Mouse (Mus musculus): Measurements from ENCODE around the gene Acad8. TPM values are rescaled to one million over a fixed set of nuclear protein-coding genes. Genes with fewer than 3 reads are reported as not detected.
A peak's percentile ranks its signal among the peaks of the same experiment; 100 is the strongest.

The Acad8 gene
- total and polyA plus RNA-seq, 2 experiments from 2014 or later = 24.7 to 27.1 TPM

- Histone ChIP-seq H3K9ac (no peak overlapping the region), H3K4me2 (ENCODE audit: low read depth) (no peak overlapping the region), H3K4me1 (ENCODE audit: insufficient read depth) (peaks cover 28% of the 10 kb centered on the region), H3K36me3 (ENCODE audit: insufficient read depth) (peaks cover 4% of the 10 kb centered on the region; the same call in 1 of the 2 replicates), H3K4me3 (ENCODE audit: low read depth, low read length) (no peak overlapping the region), H3K27me3 (ENCODE audit: insufficient read depth, low read length) (no peaks in the 10 kb centered on the region), H3K27ac (ENCODE audit: low read depth, low read length) (no peak overlapping the region), H3K9me3 (ENCODE audit: low read length) (no peaks in the 10 kb centered on the region)
- no peak for TF ChIP-seq CTCF (IDR thresholded peaks at IDR 0.05; ENCODE audit: low read depth)
- DNase-seq (no peak), ATAC-seq (no peak)
- WGBS = 83% methylated on average over 4 of the region's 4 CpGs
Observed at GRCm38 (mm10) chr9:27023681-27024080, 24.3 kb upstream of the Acad8 start.

GRCm38 (mm10) chr9:27018961-27019360 is 19.6 kb upstream of the Acad8 start:
- no peak overlapping the region for H3K27ac ChIP-seq (ENCODE audit: low read depth, low read length)
- H3K36me3 ChIP-seq (ENCODE audit: insufficient read depth) = peaks cover 34% of the 10 kb centered on the region
- H3K4me1 ChIP-seq (ENCODE audit: insufficient read depth) = no peaks in the 10 kb centered on the region
- DNase-seq (no peak), ATAC-seq (no peak)
- no peak overlapping the region for H3K4me3 ChIP-seq (ENCODE audit: low read depth, low read length)
- no peaks in the 10 kb centered on the region for H3K9me3 ChIP-seq (ENCODE audit: low read length)
- WGBS = 96% methylated on average over 10 of the region's 10 CpGs
- H3K9ac ChIP-seq = no peak overlapping the region
- TF ChIP-seq CTCF (IDR thresholded peaks at IDR 0.05; ENCODE audit: low read depth) = no peak
- no peak overlapping the region for H3K4me2 ChIP-seq (ENCODE audit: low read depth)
- H3K27me3 ChIP-seq (ENCODE audit: insufficient read depth, low read length) = no peaks in the 10 kb centered on the region

GRCm38 (mm10) chr9:27011572-27011971 is 12.2 kb upstream of the Acad8 start:
- no peak overlapping the region for H3K4me2 ChIP-seq (ENCODE audit: low read depth)
- ATAC-seq (no peak), DNase-seq (no peak)
- no peak overlapping the region for H3K4me3 ChIP-seq (ENCODE audit: low read depth, low read length)
- 92% methylated on average over 4 of the region's 4 CpGs for WGBS
- no peaks in the 10 kb centered on the region for H3K4me1 ChIP-seq (ENCODE audit: insufficient read depth)
- H3K27me3 ChIP-seq (ENCODE audit: insufficient read depth, low read length) = no peaks in the 10 kb centered on the region
- H3K36me3 ChIP-seq (ENCODE audit: insufficient read depth) = peaks cover 72% of the 10 kb centered on the region
- no peaks in the 10 kb centered on the region for H3K9me3 ChIP-seq (ENCODE audit: low read length)
- H3K27ac ChIP-seq (ENCODE audit: low read depth, low read length) = no peak overlapping the region
- H3K9ac ChIP-seq = no peak overlapping the region
- TF ChIP-seq CTCF (IDR thresholded peaks at IDR 0.05; ENCODE audit: low read depth) = no peak

- no peaks in the 10 kb centered on the region for H3K9me3 ChIP-seq (ENCODE audit: low read length)
- H3K9ac ChIP-seq = no peak overlapping the region
- no peak for TF ChIP-seq CTCF (IDR thresholded peaks at IDR 0.05; ENCODE audit: low read depth)
- H3K27me3 ChIP-seq (ENCODE audit: insufficient read depth, low read length) = no peaks in the 10 kb centered on the region
- H3K36me3 ChIP-seq (ENCODE audit: insufficient read depth) = peaks cover 74% of the 10 kb centered on the region
- H3K4me1 ChIP-seq (ENCODE audit: insufficient read depth) = 0 out of 2 replicates have a peak, but pooled peaks cover 3% of the 10 kb centered on the region
- H3K4me3 ChIP-seq (ENCODE audit: low read depth, low read length) = no peak overlapping the region
- no peak overlapping the region for H3K27ac ChIP-seq (ENCODE audit: low read depth, low read length)
- WGBS = 87% methylated on average over 5 of the region's 5 CpGs
- DNase-seq = no peak
- no peak overlapping the region for H3K4me2 ChIP-seq (ENCODE audit: low read depth)
- no peak for ATAC-seq
Observed at GRCm38 (mm10) chr9:27009231-27009630, 9.9 kb upstream of the Acad8 start.

GRCm38 (mm10) chr9:27006866-27007265 is 7.5 kb upstream of the Acad8 start:
- 0 out of 2 replicates have a peak, but pooled peaks cover 3% of the 10 kb centered on the region for H3K4me1 ChIP-seq (ENCODE audit: insufficient read depth)
- TF ChIP-seq CTCF (IDR thresholded peaks at IDR 0.05; ENCODE audit: low read depth) = no peak
- DNase-seq = no peak
- ATAC-seq = no peak
- H3K27me3 ChIP-seq (ENCODE audit: insufficient read depth, low read length) = no peaks in the 10 kb centered on the region
- no peak overlapping the region for H3K9ac ChIP-seq
- no peak overlapping the region for H3K4me2 ChIP-seq (ENCODE audit: low read depth)
- no peak overlapping the region for H3K4me3 ChIP-seq (ENCODE audit: low read depth, low read length)
- 91% methylated on average over 5 of the region's 5 CpGs for WGBS
- peaks cover 69% of the 10 kb centered on the region for H3K36me3 ChIP-seq (ENCODE audit: insufficient read depth)
- H3K9me3 ChIP-seq (ENCODE audit: low read length) = no peaks in the 10 kb centered on the region
- H3K27ac ChIP-seq (ENCODE audit: low read depth, low read length) = no peak overlapping the region

GRCm38 (mm10) chr9:27005933-27006332 is 6.6 kb upstream of the Acad8 start:
- DNase-seq = peak; percentile 71
- TF ChIP-seq CTCF (IDR thresholded peaks at IDR 0.05; ENCODE audit: low read depth) = no peak
- H3K4me3 ChIP-seq (ENCODE audit: low read depth, low read length) = no peak overlapping the region
- peak overlapping the region; percentile 29; the same call in 1 of the 2 replicates for H3K27ac ChIP-seq (ENCODE audit: low read depth, low read length)
- no peaks in the 10 kb centered on the region for H3K9me3 ChIP-seq (ENCODE audit: low read length)
- WGBS = 50% methylated on average over 1 of the region's 1 CpGs
- no peaks in the 10 kb centered on the region for H3K27me3 ChIP-seq (ENCODE audit: insufficient read depth, low read length)
- peaks cover 61% of the 10 kb centered on the region for H3K36me3 ChIP-seq (ENCODE audit: insufficient read depth)
- H3K4me2 ChIP-seq (ENCODE audit: low read depth) = no peak overlapping the region
- H3K9ac ChIP-seq = no peak overlapping the region
- H3K4me1 ChIP-seq (ENCODE audit: insufficient read depth) = peaks cover 7% of the 10 kb centered on the region
- ATAC-seq = peak; percentile 68

GRCm38 (mm10) chr9:27005231-27005630 is 5.9 kb upstream of the Acad8 start:
- no peak overlapping the region for H3K4me3 ChIP-seq (ENCODE audit: low read depth, low read length)
- H3K9ac ChIP-seq = no peak overlapping the region
- H3K4me2 ChIP-seq (ENCODE audit: low read depth) = no peak overlapping the region
- peaks cover 60% of the 10 kb centered on the region for H3K36me3 ChIP-seq (ENCODE audit: insufficient read depth)
- peak; percentile 13 for DNase-seq
- no peaks in the 10 kb centered on the region for H3K9me3 ChIP-seq (ENCODE audit: low read length)
- H3K4me1 ChIP-seq (ENCODE audit: insufficient read depth) = peaks cover 14% of the 10 kb centered on the region
- peak; percentile 14; the same call in 1 of the 2 replicates for ATAC-seq
- peak overlapping the region; percentile 69 for H3K27ac ChIP-seq (ENCODE audit: low read depth, low read length)
- TF ChIP-seq CTCF (IDR thresholded peaks at IDR 0.05; ENCODE audit: low read depth) = no peak
- WGBS = 68% methylated on average over 3 of the region's 3 CpGs
- H3K27me3 ChIP-seq (ENCODE audit: insufficient read depth, low read length) = no peaks in the 10 kb centered on the region

Data from forebrain, postnatal 0 days (tissue).